Comparison of ENCODE assay signal across 8 mouse cellular contexts in genomic region chr5:137315084-137315903, GRCm38 (mm10). TPM values are rescaled to one million over a fixed set of nuclear protein-coding genes. Genes with fewer than 3 reads are reported as not detected.
DNase-seq lines count a peak whose midpoint lies in the region; ATAC-seq and TF ChIP-seq lines count a peak whose summit lies in the region.

No protein-coding gene starts in this region.

- 64% methylated on average over 30 of the region's 30 CpGs for WGBS in kidney, adult 2 months
- 35% methylated on average over 28 of the region's 30 CpGs for WGBS in forebrain, embryonic 14.5 days
- WGBS in kidney, postnatal 0 days: 48% methylated on average over 30 of the region's 30 CpGs

- H3K27ac ChIP-seq in kidney, adult 2 months (ENCODE audit: insufficient read depth, low read depth, low read length): no peak overlapping the region
- peak overlapping the region; percentile 70; the same call in 1 of the 2 replicates for H3K27ac ChIP-seq in forebrain, embryonic 14.5 days (ENCODE audit: low read depth, low read length)
- peak overlapping the region; percentile 97 for H3K27ac ChIP-seq in kidney, postnatal 0 days

- no peaks in the 10 kb centered on the region for H3K27me3 ChIP-seq in kidney, adult 2 months (replicated peaks; ENCODE audit: control insufficient read depth, insufficient read depth, low read length)
- no peaks in the 10 kb centered on the region for H3K27me3 ChIP-seq in forebrain, embryonic 14.5 days (replicated peaks; ENCODE audit: control insufficient read depth, insufficient read depth, low read length)
- no peaks in the 10 kb centered on the region for H3K27me3 ChIP-seq in kidney, postnatal 0 days (ENCODE audit: insufficient read depth, low read length)

- peak; percentile 31 for DNase-seq in kidney, adult 2 months
- no peak for DNase-seq in kidney, adult 11 months
- peak; percentile 46 for DNase-seq in T-cell, adult 2 months (ENCODE audit: low spot score)
- DNase-seq in forebrain, embryonic 14.5 days (ENCODE audit: low spot score): no peak
- DNase-seq in kidney, postnatal 0 days (ENCODE audit: low spot score): peak; percentile 46
- peak; percentile 55 to 69 for DNase-seq in lung, postnatal 4 days
- DNase-seq in thymus, postnatal 4 days: peak; percentile 75
- DNase-seq in MN1 (ENCODE audit: low spot score): no peak

- no peak overlapping the region for H3K4me3 ChIP-seq in kidney, adult 2 months (ENCODE audit: insufficient read depth, low read depth, low read length)
- H3K4me3 ChIP-seq in forebrain, embryonic 14.5 days (ENCODE audit: low read depth, low read length): no peak overlapping the region
- no peak overlapping the region for H3K4me3 ChIP-seq in kidney, postnatal 0 days (replicated peaks; ENCODE audit: low read depth, low read length)

- TF ChIP-seq POLR2A in kidney, adult 2 months (IDR thresholded peaks at IDR 0.05; ENCODE audit: low read depth, low read length): no peak

- peak; percentile 50 for TF ChIP-seq CTCF in kidney, adult 2 months (conservative IDR thresholded peaks at IDR 0.05; ENCODE audit: insufficient read depth, insufficient read length, low read depth, low read length)
- TF ChIP-seq CTCF in kidney, postnatal 0 days (IDR thresholded peaks at IDR 0.05; ENCODE audit: low read depth): peak; percentile 62

- no peaks in the 10 kb centered on the region for H3K9me3 ChIP-seq in forebrain, embryonic 14.5 days (replicated peaks; ENCODE audit: control insufficient read depth, low read length)
- no peaks in the 10 kb centered on the region for H3K9me3 ChIP-seq in kidney, postnatal 0 days (replicated peaks; ENCODE audit: low read length)

- peak overlapping the region; percentile 53; the same call in 1 of the 2 replicates for H3K4me2 ChIP-seq in forebrain, embryonic 14.5 days (ENCODE audit: low read length)
- no peak overlapping the region for H3K4me2 ChIP-seq in kidney, postnatal 0 days (ENCODE audit: low read length)

- ATAC-seq in forebrain, embryonic 14.5 days: no peak
- ATAC-seq in kidney, postnatal 0 days (replicated peaks; ENCODE audit: low FRiP score, low read depth): no peak; the same call in 1 of the 2 replicates

- H3K36me3 ChIP-seq in kidney, adult 2 months (ENCODE audit: control insufficient read depth, insufficient read depth, low read length): no peaks in the 10 kb centered on the region
- peaks cover 20% of the 10 kb centered on the region for H3K36me3 ChIP-seq in forebrain, embryonic 14.5 days (ENCODE audit: control insufficient read depth, insufficient read depth, low read length)
- H3K36me3 ChIP-seq in kidney, postnatal 0 days (ENCODE audit: insufficient read depth, low read length): peaks cover 11% of the 10 kb centered on the region; the same call in 1 of the 2 replicates

- peaks cover 9% of the 10 kb centered on the region; the same call in 1 of the 2 replicates for H3K4me1 ChIP-seq in kidney, adult 2 months (ENCODE audit: control insufficient read depth, insufficient read depth, low read length)
- H3K4me1 ChIP-seq in forebrain, embryonic 14.5 days (ENCODE audit: control insufficient read depth, insufficient read depth, low read length): peaks cover 20% of the 10 kb centered on the region; the same call in 1 of the 2 replicates
- peaks cover 26% of the 10 kb centered on the region for H3K4me1 ChIP-seq in kidney, postnatal 0 days (replicated peaks; ENCODE audit: insufficient read depth, low read length)

- H3K9ac ChIP-seq in forebrain, embryonic 14.5 days (ENCODE audit: low read length): peak overlapping the region; percentile 61; the same call in 1 of the 2 replicates
- peak overlapping the region; percentile 85; the same call in 1 of the 2 replicates for H3K9ac ChIP-seq in kidney, postnatal 0 days (ENCODE audit: low read depth, low read length)

RNA-seq across cellular contexts. Expression of gene Trip6, which starts 1.1 kb away (rescaled TPM):
- polyA plus RNA-seq in kidney, adult 2 months (2012; rRNA removed): 53.2 and 60.2 TPM in 2 replicates
- polyA plus RNA-seq in forebrain, embryonic 14.5 days (2014; fragmentation: Nextera tagmentation; extraction: Ambion mirVana): 18.2 and 18.4 TPM in 2 replicates
- polyA plus RNA-seq in kidney, postnatal 0 days (2015; fragmentation: Nextera tagmentation; extraction: Ambion mirVana): 74.8 and 75.6 TPM in 2 replicates

RNA-seq across cellular contexts. Expression of gene Srrt, which starts 7.8 kb away (rescaled TPM):
- 83.0 and 86.9 TPM in 2 replicates for polyA plus RNA-seq in kidney, adult 2 months (2012; rRNA removed)
- polyA plus RNA-seq in forebrain, embryonic 14.5 days (2014; fragmentation: Nextera tagmentation; extraction: Ambion mirVana): 78.9 and 95.2 TPM in 2 replicates
- polyA plus RNA-seq in kidney, postnatal 0 days (2015; fragmentation: Nextera tagmentation; extraction: Ambion mirVana): 68.0 and 77.7 TPM in 2 replicates

RNA-seq across cellular contexts. Expression of gene Slc12a9, which starts 18.1 kb away (rescaled TPM):
- 21.6 and 25.9 TPM in 2 replicates for polyA plus RNA-seq in kidney, adult 2 months (2012; rRNA removed)
- polyA plus RNA-seq in forebrain, embryonic 14.5 days (2014; fragmentation: Nextera tagmentation; extraction: Ambion mirVana): 6.2 and 9.9 TPM in 2 replicates
- polyA plus RNA-seq in kidney, postnatal 0 days (2015; fragmentation: Nextera tagmentation; extraction: Ambion mirVana): 11.8 and 12.0 TPM in 2 replicates

RNA-seq across cellular contexts. Expression of gene Ufsp1, which starts 20.9 kb away (rescaled TPM):
- 17.3 and 18.4 TPM in 2 replicates for polyA plus RNA-seq in kidney, adult 2 months (2012; rRNA removed)
- polyA plus RNA-seq in forebrain, embryonic 14.5 days (2014; fragmentation: Nextera tagmentation; extraction: Ambion mirVana): 9.8 and 10.3 TPM in 2 replicates
- polyA plus RNA-seq in kidney, postnatal 0 days (2015; fragmentation: Nextera tagmentation; extraction: Ambion mirVana): 11.4 and 12.8 TPM in 2 replicates

RNA-seq across cellular contexts. Expression of gene Ache, which starts 28.0 kb away (rescaled TPM):
- 4.7 and 5.1 TPM in 2 replicates for polyA plus RNA-seq in kidney, adult 2 months (2012; rRNA removed)
- polyA plus RNA-seq in forebrain, embryonic 14.5 days (2014; fragmentation: Nextera tagmentation; extraction: Ambion mirVana): 6.9 and 10.9 TPM in 2 replicates
- polyA plus RNA-seq in kidney, postnatal 0 days (2015; fragmentation: Nextera tagmentation; extraction: Ambion mirVana): 6.5 and 7.4 TPM in 2 replicates

Comparison
In these comparisons a context has a peak if more than half of its experiments do, and no peak if none do; other contexts are left out.
1. DNase-seq: peak in kidney, adult 2 months (single experiment), T-cell, adult 2 months (single experiment), kidney, postnatal 0 days (single experiment), lung, postnatal 4 days (2 of 2) and thymus, postnatal 4 days (single experiment); none in kidney, adult 11 months (single experiment), forebrain, embryonic 14.5 days (single experiment) and MN1 (single experiment).